Mouse (Mus musculus): ENCODE data around the gene Uvssa.

DNA sequence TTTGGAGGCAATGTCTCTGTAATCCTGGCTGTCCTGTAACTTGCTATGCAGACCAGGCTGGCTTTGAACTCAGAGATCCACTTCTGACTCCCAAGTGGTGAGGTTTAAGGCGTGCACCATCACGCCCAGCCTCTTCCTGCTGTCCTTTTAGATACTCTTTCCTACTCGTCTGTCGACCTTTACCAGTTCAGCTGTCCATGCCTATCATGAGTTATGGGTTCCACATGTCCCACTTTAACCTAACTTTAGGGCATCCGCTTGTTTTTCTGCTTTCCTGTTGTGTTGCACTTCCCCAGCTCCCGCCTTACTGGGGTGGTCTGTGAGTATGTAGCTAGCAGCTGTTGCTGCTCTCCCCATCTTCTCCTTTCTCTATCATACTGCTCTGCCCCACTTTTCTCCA, 37.2 kb upstream of the Uvssa start:
- TF ChIP-seq CTCF (IDR thresholded peaks at IDR 0.05; ENCODE audit: extremely low read depth, insufficient read depth, low read length) (no peak), POLR2A (IDR thresholded peaks at IDR 0.05; ENCODE audit: extremely low read depth, insufficient read depth, low read length) (no peak)
